Mouse (Mus musculus): ENCODE measurements around the gene Hdgfl1. TPM values are rescaled to one million over a fixed set of nuclear protein-coding genes. Genes with fewer than 3 reads are reported as not detected.

The Hdgfl1 gene
- polyA plus RNA-seq, 1 experiment from 2014 or later: not detected

- H3K4me2 ChIP-seq (ENCODE audit: low read depth, low read length): no peak overlapping the region
- no peaks in the 10 kb centered on the region for H3K4me1 ChIP-seq (ENCODE audit: control insufficient read depth, insufficient read depth, low read length)
- H3K36me3 ChIP-seq (ENCODE audit: control insufficient read depth, insufficient read depth, low read length): no peaks in the 10 kb centered on the region
- WGBS: 71% methylated on average over 1 of the region's 1 CpGs
- H3K4me3 ChIP-seq (replicated peaks; ENCODE audit: low read length): no peak overlapping the region
- no peak for ATAC-seq (ENCODE audit: insufficient read depth, low FRiP score)
- no peaks in the 10 kb centered on the region for H3K27me3 ChIP-seq (ENCODE audit: control insufficient read depth, insufficient read depth, low read length)
- no peak overlapping the region for H3K27ac ChIP-seq (ENCODE audit: low read length)
- no peaks in the 10 kb centered on the region for H3K9me3 ChIP-seq (replicated peaks; ENCODE audit: control insufficient read depth, low read length)
- H3K9ac ChIP-seq (ENCODE audit: low read length): no peak overlapping the region
These were observed 35.0 kb downstream of the Hdgfl1 start for GRCm38 (mm10) chr13:26734981-26735380.

DNA sequence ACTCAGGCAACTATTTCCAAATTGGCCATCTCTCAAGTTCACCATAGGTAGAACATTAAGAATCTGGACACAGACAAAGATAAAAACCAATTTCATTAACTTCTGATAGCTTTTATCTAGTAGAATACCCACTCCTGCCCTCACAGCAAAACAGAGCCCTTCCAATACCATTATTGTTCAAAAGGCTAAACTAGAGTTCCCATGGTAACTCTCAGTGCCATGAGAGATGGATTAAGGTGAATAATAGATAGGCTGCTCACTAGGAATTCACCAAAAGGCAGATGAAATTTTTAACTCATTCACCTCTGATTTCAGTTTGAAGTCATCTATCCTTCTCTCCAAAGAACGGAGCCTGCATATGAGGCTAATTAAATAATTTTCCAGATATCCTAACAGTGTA lies 45.7 kb downstream of the Hdgfl1 start:
- Histone ChIP-seq H3K4me1 (ENCODE audit: control insufficient read depth, insufficient read depth, low read length) (peaks cover 5% of the 10 kb centered on the region; the same call in 1 of the 2 replicates), H3K9ac (ENCODE audit: low read length) (no peak overlapping the region), H3K36me3 (ENCODE audit: control insufficient read depth, insufficient read depth, low read length) (no peaks in the 10 kb centered on the region), H3K4me3 (replicated peaks; ENCODE audit: low read length) (no peak overlapping the region), H3K27ac (ENCODE audit: low read length) (no peak overlapping the region), H3K9me3 (replicated peaks; ENCODE audit: control insufficient read depth, low read length) (no peaks in the 10 kb centered on the region), H3K4me2 (ENCODE audit: low read depth, low read length) (no peak overlapping the region), H3K27me3 (ENCODE audit: control insufficient read depth, insufficient read depth, low read length) (no peaks in the 10 kb centered on the region)
- 94% methylated on average over 1 of the region's 1 CpGs for WGBS
- no peak for ATAC-seq (ENCODE audit: insufficient read depth, low FRiP score)

- peak overlapping the region; percentile 55; the same call in 1 of the 2 replicates for H3K27ac ChIP-seq (ENCODE audit: low read length)
- no peaks in the 10 kb centered on the region for H3K27me3 ChIP-seq (ENCODE audit: control insufficient read depth, insufficient read depth, low read length)
- no peak overlapping the region for H3K4me3 ChIP-seq (replicated peaks; ENCODE audit: low read length)
- H3K4me2 ChIP-seq (ENCODE audit: low read depth, low read length): peak overlapping the region; percentile 1; the same call in 1 of the 2 replicates
- ATAC-seq (ENCODE audit: insufficient read depth, low FRiP score): peak; percentile 68; the same call in 1 of the 2 replicates
- peaks cover 5% of the 10 kb centered on the region; the same call in 1 of the 2 replicates for H3K4me1 ChIP-seq (ENCODE audit: control insufficient read depth, insufficient read depth, low read length)
- WGBS: 12% methylated on average over 6 of the region's 6 CpGs
- no peaks in the 10 kb centered on the region for H3K9me3 ChIP-seq (replicated peaks; ENCODE audit: control insufficient read depth, low read length)
- no peaks in the 10 kb centered on the region for H3K36me3 ChIP-seq (ENCODE audit: control insufficient read depth, insufficient read depth, low read length)
- H3K9ac ChIP-seq (ENCODE audit: low read length): no peak overlapping the region
These were observed 48.6 kb downstream of the Hdgfl1 start for GRCm38 (mm10) chr13:26721333-26721732.

- Histone ChIP-seq H3K27me3 (ENCODE audit: control insufficient read depth, insufficient read depth, low read length) (no peaks in the 10 kb centered on the region), H3K9ac (ENCODE audit: low read length) (no peak overlapping the region), H3K4me2 (ENCODE audit: low read depth, low read length) (no peak overlapping the region), H3K36me3 (ENCODE audit: control insufficient read depth, insufficient read depth, low read length) (no peaks in the 10 kb centered on the region), H3K4me3 (replicated peaks; ENCODE audit: low read length) (no peak overlapping the region), H3K4me1 (ENCODE audit: control insufficient read depth, insufficient read depth, low read length) (peaks cover 5% of the 10 kb centered on the region; the same call in 1 of the 2 replicates), H3K27ac (ENCODE audit: low read length) (no peak overlapping the region), H3K9me3 (replicated peaks; ENCODE audit: control insufficient read depth, low read length) (no peaks in the 10 kb centered on the region)
- ATAC-seq (ENCODE audit: insufficient read depth, low FRiP score): peak; percentile 56
- WGBS: 46% methylated on average over 1 of the region's 1 CpGs
These were observed 49.0 kb downstream of the Hdgfl1 start for GRCm38 (mm10) chr13:26720917-26721316.

DNA sequence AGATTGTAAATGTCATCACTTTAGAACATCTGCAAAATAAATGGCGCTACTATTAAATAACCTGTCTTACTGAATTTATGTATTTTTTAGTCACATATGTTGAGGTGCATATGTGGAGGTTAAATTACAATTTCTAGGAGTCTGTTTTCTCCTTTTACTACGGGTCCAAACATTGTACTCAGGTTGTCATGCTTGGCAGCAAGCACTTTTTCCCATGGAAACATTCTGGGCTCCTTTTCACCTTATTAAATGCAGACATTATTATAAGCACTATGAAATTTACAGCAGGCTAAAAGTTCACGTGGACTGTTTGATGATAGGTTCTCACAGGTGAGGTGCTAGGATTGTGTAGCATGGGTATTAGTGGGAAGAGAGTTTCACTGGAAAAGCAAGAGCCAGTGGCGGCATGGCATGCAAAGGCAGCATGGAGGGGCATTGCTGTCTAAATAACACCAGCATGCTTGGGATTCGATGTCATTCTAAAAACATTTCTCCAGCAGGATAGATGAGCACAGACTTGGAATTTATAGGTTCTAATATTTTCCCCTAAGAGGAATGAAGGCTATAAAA lies 50.7 kb downstream of the Hdgfl1 start:
- ATAC-seq (ENCODE audit: insufficient read depth, low FRiP score): no peak
- H3K27ac ChIP-seq (ENCODE audit: low read length): no peak overlapping the region
- 71% methylated on average over 5 of the region's 5 CpGs for WGBS
- H3K9me3 ChIP-seq (replicated peaks; ENCODE audit: control insufficient read depth, low read length): no peaks in the 10 kb centered on the region
- H3K4me1 ChIP-seq (ENCODE audit: control insufficient read depth, insufficient read depth, low read length): peaks cover 5% of the 10 kb centered on the region; the same call in 1 of the 2 replicates
- no peak overlapping the region for H3K9ac ChIP-seq (ENCODE audit: low read length)
- no peak overlapping the region for H3K4me3 ChIP-seq (replicated peaks; ENCODE audit: low read length)
- H3K4me2 ChIP-seq (ENCODE audit: low read depth, low read length): no peak overlapping the region
- no peaks in the 10 kb centered on the region for H3K27me3 ChIP-seq (ENCODE audit: control insufficient read depth, insufficient read depth, low read length)
- no peaks in the 10 kb centered on the region for H3K36me3 ChIP-seq (ENCODE audit: control insufficient read depth, insufficient read depth, low read length)
